Mouse (Mus musculus): ENCODE measurements around the gene Fmo3. TPM values are rescaled to one million over a fixed set of nuclear protein-coding genes. Genes with fewer than 3 reads are reported as not detected.

Gene Fmo3
- polyA plus RNA-seq, 1 experiment from 2014 or later, result not detected

DNA sequence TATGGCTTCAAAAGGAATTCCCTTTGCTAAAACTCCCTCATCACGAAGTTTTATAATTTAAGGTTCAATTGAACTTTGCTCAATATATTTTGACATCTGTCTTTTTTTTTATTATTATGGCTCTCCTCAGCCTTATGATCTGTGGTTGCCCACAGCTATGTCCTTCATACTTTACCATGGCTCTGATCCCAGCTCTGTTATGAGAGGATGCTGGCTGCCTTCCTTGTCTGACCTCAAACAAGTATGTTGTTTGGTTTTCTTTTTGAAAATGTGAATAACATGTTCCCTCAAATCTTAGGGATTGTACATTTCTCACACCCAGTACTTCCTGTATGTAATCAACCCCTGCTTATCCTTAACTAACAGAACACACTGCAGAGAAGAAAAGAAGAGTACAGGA lies 26.9 kb downstream of the Fmo3 start:
- Histone ChIP-seq H3K36me3 (ENCODE audit: control insufficient read depth, insufficient read depth, low read length) (no peaks in the 10 kb centered on the region), H3K4me3 (ENCODE audit: low read depth, low read length) (no peak overlapping the region), H3K4me2 (no peak overlapping the region), H3K27ac (ENCODE audit: low read depth, low read length) (no peak overlapping the region), H3K9ac (ENCODE audit: low read length) (no peak overlapping the region), H3K27me3 (ENCODE audit: control insufficient read depth, insufficient read depth, low read length) (no peaks in the 10 kb centered on the region), H3K4me1 (ENCODE audit: control insufficient read depth, insufficient read depth, low read length) (no peaks in the 10 kb centered on the region), H3K9me3 (ENCODE audit: control insufficient read depth, low read length) (no peaks in the 10 kb centered on the region)
- WGBS, result 87% methylated on average over 1 of the region's 1 CpGs
- DNase-seq (ENCODE audit: low spot score, missing footprints) (no peak), ATAC-seq (ENCODE audit: low FRiP score) (no peak)

DNA sequence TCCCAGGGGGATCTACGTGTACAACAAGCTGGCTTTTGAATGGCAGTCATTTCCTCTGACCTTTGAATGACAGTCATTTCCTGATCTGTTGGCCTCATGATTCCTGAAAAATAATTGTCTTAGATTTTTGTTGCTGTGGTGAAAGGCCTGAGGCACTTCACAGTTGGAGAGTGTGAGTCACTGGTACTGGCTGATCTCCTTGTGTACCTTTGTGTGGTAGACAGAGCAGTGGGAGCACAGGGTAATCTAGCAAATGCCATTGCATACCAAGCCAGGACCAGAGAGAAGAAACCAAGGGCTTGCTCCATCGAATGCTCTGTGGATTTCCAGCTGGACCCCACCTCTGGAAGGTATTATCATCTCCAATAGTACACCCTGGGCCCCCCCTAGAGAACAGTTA lies 31.2 kb downstream of the Fmo3 start:
- DNase-seq (ENCODE audit: low spot score, missing footprints), result no peak
- no peak overlapping the region for H3K4me2 ChIP-seq
- H3K9ac ChIP-seq (ENCODE audit: low read length), result no peak overlapping the region
- no peaks in the 10 kb centered on the region for H3K4me1 ChIP-seq (ENCODE audit: control insufficient read depth, insufficient read depth, low read length)
- H3K4me3 ChIP-seq (ENCODE audit: low read depth, low read length), result no peak overlapping the region
- H3K27ac ChIP-seq (ENCODE audit: low read depth, low read length), result no peak overlapping the region
- 68% methylated on average over 2 of the region's 2 CpGs for WGBS
- H3K27me3 ChIP-seq (ENCODE audit: control insufficient read depth, insufficient read depth, low read length), result no peaks in the 10 kb centered on the region
- no peaks in the 10 kb centered on the region for H3K36me3 ChIP-seq (ENCODE audit: control insufficient read depth, insufficient read depth, low read length)
- no peaks in the 10 kb centered on the region for H3K9me3 ChIP-seq (ENCODE audit: control insufficient read depth, low read length)
- no peak for ATAC-seq (ENCODE audit: low FRiP score)

DNA sequence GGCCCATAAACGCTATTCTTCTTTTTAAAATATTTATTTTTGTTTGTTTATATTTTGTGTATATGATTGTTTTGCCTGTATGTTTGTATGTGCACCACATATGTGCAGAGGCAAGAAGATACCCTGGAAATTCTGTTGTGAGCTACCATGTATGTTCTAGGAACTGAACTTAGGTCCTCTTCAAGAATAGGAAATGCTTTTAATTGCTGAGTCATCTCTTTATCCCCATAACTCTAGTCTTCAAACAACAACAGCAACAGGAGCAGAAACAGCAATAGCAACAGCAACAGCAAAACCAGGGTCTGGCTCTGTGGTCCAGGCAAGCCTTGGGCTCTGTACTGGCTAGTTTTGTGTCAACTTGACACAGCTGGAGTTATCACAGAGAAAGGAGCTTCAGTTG lies 34.6 kb downstream of the Fmo3 start:
- no peaks in the 10 kb centered on the region for H3K36me3 ChIP-seq (ENCODE audit: control insufficient read depth, insufficient read depth, low read length)
- 78% methylated on average over 1 of the region's 1 CpGs for WGBS

DNA sequence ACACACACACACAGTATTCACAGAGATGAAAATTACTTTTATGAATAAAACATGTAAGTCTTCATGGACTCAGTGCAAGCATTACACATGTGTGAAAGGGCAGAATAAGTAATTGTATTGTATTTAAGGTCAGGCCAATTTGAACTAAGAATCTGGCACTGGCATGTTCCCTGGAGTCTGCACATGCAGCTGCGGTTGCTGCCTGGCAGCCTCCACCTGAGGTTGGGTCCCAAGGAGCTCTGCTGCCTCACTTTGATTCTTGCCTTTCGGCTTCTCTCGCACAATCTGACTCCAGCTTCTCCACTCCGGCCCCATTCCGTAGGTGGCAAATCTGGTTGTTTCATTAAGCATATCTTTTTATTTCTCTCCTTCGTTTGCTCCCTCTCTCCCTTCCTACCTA lies 36.4 kb downstream of the Fmo3 start:
- DNase-seq (ENCODE audit: low spot score, missing footprints), result no peak
- Histone ChIP-seq H3K4me2 (no peak overlapping the region), H3K9me3 (ENCODE audit: control insufficient read depth, low read length) (no peaks in the 10 kb centered on the region), H3K4me3 (ENCODE audit: low read depth, low read length) (no peak overlapping the region), H3K27ac (ENCODE audit: low read depth, low read length) (no peak overlapping the region), H3K27me3 (ENCODE audit: control insufficient read depth, insufficient read depth, low read length) (no peaks in the 10 kb centered on the region), H3K36me3 (ENCODE audit: control insufficient read depth, insufficient read depth, low read length) (no peaks in the 10 kb centered on the region), H3K9ac (ENCODE audit: low read length) (no peak overlapping the region), H3K4me1 (ENCODE audit: control insufficient read depth, insufficient read depth, low read length) (no peaks in the 10 kb centered on the region)
- 0 out of 2 replicates have a peak, but pooled peaks have one; percentile 38 for ATAC-seq (ENCODE audit: low FRiP score)
- 95% methylated on average over 6 of the region's 6 CpGs for WGBS

More for the DNA sequence above, 34.6 kb downstream of the Fmo3 start:
- Histone ChIP-seq H3K4me1 (ENCODE audit: control insufficient read depth, insufficient read depth, low read length) (no peaks in the 10 kb centered on the region), H3K4me2 (no peak overlapping the region), H3K9ac (ENCODE audit: low read length) (no peak overlapping the region), H3K9me3 (ENCODE audit: control insufficient read depth, low read length) (no peaks in the 10 kb centered on the region), H3K4me3 (ENCODE audit: low read depth, low read length) (no peak overlapping the region), H3K27ac (ENCODE audit: low read depth, low read length) (no peak overlapping the region), H3K27me3 (ENCODE audit: control insufficient read depth, insufficient read depth, low read length) (no peaks in the 10 kb centered on the region)
- no peak for ATAC-seq (ENCODE audit: low FRiP score)
- DNase-seq (ENCODE audit: low spot score, missing footprints), result no peak

DNA sequence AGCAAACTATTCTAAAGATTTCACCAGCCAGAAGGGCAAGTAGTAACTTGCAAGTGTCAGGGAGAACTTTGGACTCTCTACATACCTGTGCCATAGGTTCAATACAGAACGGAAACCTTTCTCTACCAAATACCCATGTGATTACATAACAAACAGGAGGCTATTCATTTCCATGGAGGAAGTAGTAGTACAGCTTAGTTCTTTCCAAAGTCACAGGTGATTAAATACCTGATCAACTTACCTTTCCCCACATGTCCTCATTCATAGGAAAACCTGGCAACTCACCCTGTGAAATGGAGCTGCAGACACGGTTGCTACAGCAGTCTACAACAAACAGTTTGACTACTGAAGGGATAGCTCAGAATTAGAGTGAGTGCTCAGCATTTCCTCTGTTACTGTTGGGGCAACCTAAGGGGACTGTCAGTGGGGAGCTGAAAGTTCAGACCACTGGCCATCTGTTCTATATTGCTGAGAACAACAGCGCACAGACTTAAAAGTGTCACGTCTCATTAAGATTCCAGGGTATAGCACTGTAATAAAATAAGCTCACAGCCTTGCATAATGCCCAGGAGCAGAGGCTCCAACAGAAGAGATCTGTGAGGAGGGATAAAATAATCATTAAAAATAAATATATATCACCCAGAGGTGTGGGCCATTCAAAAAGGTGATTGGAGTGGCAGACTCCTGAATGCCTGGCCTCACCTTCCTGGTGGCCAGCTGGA lies 37.3 kb downstream of the Fmo3 start:
- H3K9me3 ChIP-seq (ENCODE audit: control insufficient read depth, low read length), result no peaks in the 10 kb centered on the region
- no peak overlapping the region for H3K27ac ChIP-seq (ENCODE audit: low read depth, low read length)
- no peaks in the 10 kb centered on the region for H3K27me3 ChIP-seq (ENCODE audit: control insufficient read depth, insufficient read depth, low read length)
- no peak overlapping the region for H3K4me3 ChIP-seq (ENCODE audit: low read depth, low read length)
- H3K4me1 ChIP-seq (ENCODE audit: control insufficient read depth, insufficient read depth, low read length), result no peaks in the 10 kb centered on the region
- H3K9ac ChIP-seq (ENCODE audit: low read length), result no peak overlapping the region
- WGBS, result 79% methylated on average over 4 of the region's 4 CpGs
- no peaks in the 10 kb centered on the region for H3K36me3 ChIP-seq (ENCODE audit: control insufficient read depth, insufficient read depth, low read length)
- no peak for DNase-seq (ENCODE audit: low spot score, missing footprints)
- ATAC-seq (ENCODE audit: low FRiP score), result peak; percentile 33; the same call in 1 of the 2 replicates
- no peak overlapping the region for H3K4me2 ChIP-seq

DNA sequence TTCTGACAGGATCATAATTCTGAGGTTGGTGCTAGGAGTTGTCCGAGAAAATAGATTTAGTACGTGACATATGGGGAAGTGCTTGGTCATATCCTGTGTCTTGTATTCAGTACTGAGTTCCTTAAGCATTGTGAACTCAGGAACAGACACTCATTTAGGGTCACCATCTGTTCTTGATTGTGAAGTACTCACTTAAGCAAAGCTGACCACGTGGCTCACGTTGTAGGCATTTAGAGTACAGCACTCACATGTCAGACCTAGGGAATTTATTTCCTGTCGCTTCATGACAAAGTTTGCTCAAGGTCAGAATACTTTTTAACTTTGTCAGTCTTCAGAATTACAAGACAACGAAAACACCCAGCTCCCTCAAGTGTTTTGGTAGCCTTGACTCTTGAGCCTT lies 40.6 kb downstream of the Fmo3 start:
- WGBS, result 78% methylated on average over 6 of the region's 6 CpGs

DNA sequence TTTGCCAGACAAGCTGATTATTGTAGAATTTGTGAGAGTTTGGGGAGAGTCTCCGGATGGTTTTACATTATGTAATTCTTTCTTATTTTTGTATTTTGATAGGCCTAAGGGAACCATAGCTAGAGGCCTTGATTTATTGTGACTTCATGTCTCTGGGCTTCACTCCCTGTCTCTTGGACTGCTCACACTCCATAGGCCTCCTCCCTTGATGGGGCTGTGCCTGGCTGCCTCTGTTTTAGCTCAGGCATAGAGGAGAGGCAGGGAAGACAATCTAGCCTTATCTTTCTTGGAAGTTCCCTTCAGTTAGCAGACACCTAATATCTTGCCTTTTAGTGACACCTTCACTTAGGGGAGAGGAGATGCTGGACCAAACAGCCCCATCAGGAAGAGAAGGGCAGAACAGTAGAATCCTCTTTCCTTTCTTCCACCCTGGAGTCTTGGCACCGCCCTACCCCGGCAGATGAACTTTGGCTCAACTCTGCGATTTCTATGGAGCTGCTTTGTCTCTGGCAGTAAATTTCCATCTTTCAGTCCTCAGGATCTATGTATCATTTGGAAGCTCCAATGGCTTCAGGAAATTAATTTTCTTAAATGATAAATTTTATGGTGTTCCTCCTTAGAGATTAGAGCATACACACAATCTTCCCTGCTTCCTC lies 45.5 kb downstream of the Fmo3 start:
- no peak for DNase-seq (ENCODE audit: low spot score, missing footprints)
- WGBS, result 86% methylated on average over 4 of the region's 4 CpGs

More for the DNA sequence above, 40.6 kb downstream of the Fmo3 start:
- Histone ChIP-seq H3K9ac (ENCODE audit: low read length) (no peak overlapping the region), H3K4me1 (ENCODE audit: control insufficient read depth, insufficient read depth, low read length) (no peaks in the 10 kb centered on the region), H3K27me3 (ENCODE audit: control insufficient read depth, insufficient read depth, low read length) (no peaks in the 10 kb centered on the region), H3K36me3 (ENCODE audit: control insufficient read depth, insufficient read depth, low read length) (no peaks in the 10 kb centered on the region), H3K4me2 (no peak overlapping the region), H3K27ac (ENCODE audit: low read depth, low read length) (no peak overlapping the region), H3K9me3 (ENCODE audit: control insufficient read depth, low read length) (no peaks in the 10 kb centered on the region), H3K4me3 (ENCODE audit: low read depth, low read length) (no peak overlapping the region)
- DNase-seq (ENCODE audit: low spot score, missing footprints) (no peak), ATAC-seq (ENCODE audit: low FRiP score) (no peak)

DNA sequence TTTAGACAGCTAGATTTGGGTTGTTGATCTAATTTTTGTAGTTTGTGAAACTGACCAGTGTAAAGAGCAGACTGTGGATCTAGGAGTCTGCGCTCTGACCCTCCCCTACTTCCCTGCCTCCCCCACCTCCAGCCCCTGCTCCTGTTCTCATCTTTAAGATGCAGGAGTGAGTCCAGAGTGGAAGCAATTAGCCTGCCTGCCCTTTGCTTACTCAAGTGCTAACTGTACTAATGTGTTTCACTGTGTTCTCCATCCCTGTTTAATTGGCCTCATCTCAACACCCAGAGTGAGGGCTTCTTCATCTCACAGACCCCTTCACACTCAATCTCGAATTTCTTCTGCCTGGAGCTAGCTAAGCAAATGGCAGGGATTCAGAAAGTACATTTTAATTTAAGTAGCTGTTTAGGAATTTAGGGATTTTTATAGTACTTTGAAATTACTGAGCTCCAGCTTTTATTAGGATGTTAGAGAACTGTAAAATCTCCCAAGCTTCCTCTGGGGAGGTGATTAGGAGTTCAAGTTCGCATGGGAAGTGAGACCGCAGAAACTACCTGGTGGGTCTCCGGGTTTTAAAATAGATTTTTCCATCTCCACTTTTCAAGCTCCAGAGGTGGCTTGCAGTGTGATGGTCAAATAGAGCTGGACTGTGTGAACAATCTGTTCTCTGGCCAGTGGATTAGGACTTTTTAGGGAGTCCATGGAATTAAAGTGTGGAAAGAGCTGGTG lies 46.2 kb downstream of the Fmo3 start:
- Histone ChIP-seq H3K4me2 (no peak overlapping the region), H3K4me1 (ENCODE audit: control insufficient read depth, insufficient read depth, low read length) (no peaks in the 10 kb centered on the region), H3K4me3 (ENCODE audit: low read depth, low read length) (no peak overlapping the region), H3K9me3 (ENCODE audit: control insufficient read depth, low read length) (no peaks in the 10 kb centered on the region), H3K36me3 (ENCODE audit: control insufficient read depth, insufficient read depth, low read length) (no peaks in the 10 kb centered on the region), H3K27me3 (ENCODE audit: control insufficient read depth, insufficient read depth, low read length) (no peaks in the 10 kb centered on the region), H3K27ac (ENCODE audit: low read depth, low read length) (no peak overlapping the region), H3K9ac (ENCODE audit: low read length) (no peak overlapping the region)
- ATAC-seq (ENCODE audit: low FRiP score) (no peak), DNase-seq (ENCODE audit: low spot score, missing footprints) (no peak)
- WGBS, result 88% methylated on average over 5 of the region's 5 CpGs

More for the DNA sequence above, 45.5 kb downstream of the Fmo3 start:
- no peak overlapping the region for H3K4me3 ChIP-seq (ENCODE audit: low read depth, low read length)
- no peak overlapping the region for H3K4me2 ChIP-seq
- H3K36me3 ChIP-seq (ENCODE audit: control insufficient read depth, insufficient read depth, low read length), result no peaks in the 10 kb centered on the region
- H3K4me1 ChIP-seq (ENCODE audit: control insufficient read depth, insufficient read depth, low read length), result no peaks in the 10 kb centered on the region
- H3K27ac ChIP-seq (ENCODE audit: low read depth, low read length), result no peak overlapping the region
- no peaks in the 10 kb centered on the region for H3K9me3 ChIP-seq (ENCODE audit: control insufficient read depth, low read length)
- no peak overlapping the region for H3K9ac ChIP-seq (ENCODE audit: low read length)
- no peak for ATAC-seq (ENCODE audit: low FRiP score)
- no peaks in the 10 kb centered on the region for H3K27me3 ChIP-seq (ENCODE audit: control insufficient read depth, insufficient read depth, low read length)

DNA sequence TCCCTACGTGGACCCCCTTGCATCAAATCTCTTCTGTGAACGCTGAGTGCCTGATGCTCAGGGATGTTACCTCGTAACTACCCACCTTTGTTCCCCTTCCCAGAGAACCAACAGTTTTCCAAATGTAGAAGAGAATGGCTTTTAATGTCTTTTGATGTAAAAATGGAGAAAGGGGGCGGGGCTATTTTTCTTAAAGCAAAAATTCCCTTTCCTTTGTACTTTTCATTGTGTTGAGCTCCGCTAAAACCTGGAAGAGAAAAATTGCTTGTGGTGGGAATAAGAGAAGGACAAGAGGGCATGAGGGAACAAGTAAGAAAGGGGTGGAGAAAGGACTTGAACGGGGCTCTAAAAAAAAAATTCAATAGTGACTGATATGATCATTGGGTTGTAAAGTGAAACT lies 46.9 kb downstream of the Fmo3 start, which contains the start of gene Fmo6:
TSS of gene Fmo6 (minus strand) at position 101 of the 400 bp plus-strand sequence.
- no peak within 1 kb of the TSS for H3K9ac ChIP-seq (ENCODE audit: low read length)
- ATAC-seq (ENCODE audit: low FRiP score) (no peak), DNase-seq (ENCODE audit: low spot score, missing footprints) (no peak)
- no peak within 1 kb of the TSS for H3K4me2 ChIP-seq
- H3K9me3 ChIP-seq (ENCODE audit: control insufficient read depth, low read length), result no peaks in the 10 kb centered on the region
- no peaks in the 10 kb centered on the region for H3K4me1 ChIP-seq (ENCODE audit: control insufficient read depth, insufficient read depth, low read length)
- no peak within 1 kb of the TSS for H3K27ac ChIP-seq (ENCODE audit: low read depth, low read length)
- no peaks in the 10 kb centered on the region for H3K27me3 ChIP-seq (ENCODE audit: control insufficient read depth, insufficient read depth, low read length)
- no peak within 1 kb of the TSS for H3K4me3 ChIP-seq (ENCODE audit: low read depth, low read length)
- no peaks in the 10 kb centered on the region for H3K36me3 ChIP-seq (ENCODE audit: control insufficient read depth, insufficient read depth, low read length)
- WGBS, result 85% methylated on average over 6 of the region's 6 CpGs

Measured in midbrain, embryonic 11.5 days (tissue).